Mouse (Mus musculus): Measurements from ENCODE around the gene Ndfip2. TPM values are rescaled to one million over a fixed set of nuclear protein-coding genes. Genes with fewer than 3 reads are reported as not detected.

The Ndfip2 gene
- polyA plus RNA-seq (2015; fragmentation: Nextera tagmentation; extraction: Ambion mirVana), result 65.2 and 68.1 TPM in 2 replicates

DNA sequence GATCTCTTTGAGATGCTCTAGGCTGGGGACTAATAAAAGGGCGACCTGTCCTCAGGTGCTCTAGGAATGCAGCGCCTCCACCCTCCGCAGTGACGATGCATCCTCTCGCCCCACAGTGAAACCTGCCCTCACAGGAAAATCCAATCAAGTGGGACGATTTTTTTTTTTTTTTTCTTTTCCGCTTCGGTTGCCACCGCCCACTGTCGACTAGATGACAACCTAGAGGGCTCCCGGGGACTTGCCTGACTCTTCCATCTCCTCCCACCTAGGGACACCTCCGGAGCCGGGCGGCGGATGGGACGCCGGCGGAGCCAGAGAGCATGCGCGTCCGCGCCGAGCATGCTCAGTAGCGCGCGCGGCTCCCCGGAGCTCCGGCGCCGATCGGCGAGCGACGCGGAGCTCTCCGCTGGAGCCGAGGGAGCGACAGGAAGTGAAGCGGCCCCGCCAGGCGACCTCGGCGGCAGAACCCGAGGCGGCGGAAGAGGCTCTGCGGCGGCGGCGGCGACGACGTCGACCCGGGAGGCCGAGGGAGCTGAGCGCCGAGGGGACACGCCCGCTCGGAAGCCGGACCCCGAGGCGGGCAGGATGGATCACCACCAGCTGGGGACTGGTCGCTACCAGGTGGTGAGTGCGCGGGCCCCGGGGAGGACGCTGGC lies at the start of gene Ndfip2:
Ndfip2 (plus strand) TSS at position 195 of the 656 bp plus-strand sequence.
- WGBS, result under 1% methylated on average over 68 of the region's 70 CpGs
- Histone ChIP-seq H3K27ac (peak within 1 kb of the TSS; percentile 91), H3K27me3 (no peaks in the 10 kb centered on the region), H3K4me2 (peak within 1 kb of the TSS; percentile 73), H3K4me1 (peaks cover 11% of the 10 kb centered on the region), H3K9ac (peak within 1 kb of the TSS; percentile 87), H3K9me3 (replicated peaks) (no peaks in the 10 kb centered on the region), H3K4me3 (replicated peaks) (peak within 1 kb of the TSS; percentile 90), H3K36me3 (no peaks in the 10 kb centered on the region)
- ATAC-seq (replicated peaks; ENCODE audit: low FRiP score), result peak; percentile 98

DNA sequence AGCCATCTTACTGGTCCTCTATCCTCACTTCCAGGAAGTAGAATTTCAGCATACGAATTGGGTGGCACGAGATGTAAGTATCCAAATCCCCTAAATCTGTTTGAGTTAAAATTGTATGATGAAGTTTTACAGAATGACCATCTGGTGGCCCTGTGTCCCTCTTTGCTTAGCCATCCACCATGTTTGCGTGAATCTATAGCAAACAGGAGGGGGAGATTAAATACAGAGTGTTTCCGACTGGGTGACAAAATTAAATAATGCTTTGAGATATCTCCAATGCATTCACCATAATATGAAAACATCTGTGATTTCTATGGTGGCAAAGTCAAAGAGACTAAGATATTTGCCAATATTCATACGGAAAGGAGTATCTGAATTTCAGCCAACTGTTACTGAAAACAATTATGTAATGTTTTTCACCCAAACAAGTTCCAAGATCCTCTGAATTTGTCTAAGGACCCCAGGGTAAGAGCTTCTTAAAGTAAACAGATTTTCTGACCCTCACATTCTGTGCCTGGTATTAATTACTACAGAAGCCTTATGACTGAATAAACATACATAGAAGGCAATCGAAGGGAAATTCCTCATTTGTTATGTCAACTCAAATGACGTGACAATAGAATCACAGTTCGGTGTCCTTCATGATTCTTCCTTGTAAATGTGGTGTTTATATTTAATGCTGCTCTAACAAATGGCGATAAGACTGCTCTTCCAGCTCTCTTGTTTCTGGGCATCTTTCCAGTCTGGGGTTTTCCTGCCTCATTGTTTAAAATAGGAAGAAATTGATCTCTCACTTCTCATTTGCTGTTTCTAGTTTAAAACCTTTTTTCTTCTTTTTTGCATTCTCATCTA lies 38.6 kb upstream of the Ndfip2 start:
- Histone ChIP-seq H3K27ac (no peak overlapping the region), H3K9ac (no peak overlapping the region), H3K9me3 (replicated peaks) (no peaks in the 10 kb centered on the region), H3K4me2 (no peak overlapping the region), H3K27me3 (no peaks in the 10 kb centered on the region), H3K4me3 (replicated peaks) (no peak overlapping the region), H3K36me3 (no peaks in the 10 kb centered on the region), H3K4me1 (no peaks in the 10 kb centered on the region)
- ATAC-seq (replicated peaks; ENCODE audit: low FRiP score), result no peak
- 66% methylated on average over 9 of the region's 9 CpGs for WGBS

DNA sequence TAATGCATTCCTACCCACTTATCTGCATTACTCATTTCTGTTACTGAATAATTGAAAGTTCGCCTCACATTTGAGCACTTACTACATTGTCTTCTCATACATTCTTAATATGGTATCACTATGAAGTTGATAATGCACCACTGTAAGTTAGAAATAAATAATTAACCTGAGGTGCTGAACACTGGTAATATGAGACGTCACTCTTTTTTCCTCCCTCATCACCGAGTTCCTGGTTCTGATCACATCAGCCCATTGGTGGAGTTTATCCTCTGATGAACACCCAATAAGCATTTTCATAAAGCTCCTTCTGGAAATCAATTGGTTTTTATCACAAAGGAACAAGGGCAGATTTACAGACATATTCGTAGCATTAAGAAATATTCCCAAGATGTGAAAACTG lies 36.1 kb upstream of the Ndfip2 start:
- H3K4me3 ChIP-seq (replicated peaks), result no peak overlapping the region
- no peak overlapping the region for H3K27ac ChIP-seq
- H3K4me1 ChIP-seq, result no peaks in the 10 kb centered on the region
- H3K36me3 ChIP-seq, result no peaks in the 10 kb centered on the region
- H3K9ac ChIP-seq, result no peak overlapping the region
- no peaks in the 10 kb centered on the region for H3K27me3 ChIP-seq
- WGBS, result 70% methylated on average over 4 of the region's 4 CpGs
- ATAC-seq (replicated peaks; ENCODE audit: low FRiP score), result no peak
- no peaks in the 10 kb centered on the region for H3K9me3 ChIP-seq (replicated peaks)
- no peak overlapping the region for H3K4me2 ChIP-seq

DNA sequence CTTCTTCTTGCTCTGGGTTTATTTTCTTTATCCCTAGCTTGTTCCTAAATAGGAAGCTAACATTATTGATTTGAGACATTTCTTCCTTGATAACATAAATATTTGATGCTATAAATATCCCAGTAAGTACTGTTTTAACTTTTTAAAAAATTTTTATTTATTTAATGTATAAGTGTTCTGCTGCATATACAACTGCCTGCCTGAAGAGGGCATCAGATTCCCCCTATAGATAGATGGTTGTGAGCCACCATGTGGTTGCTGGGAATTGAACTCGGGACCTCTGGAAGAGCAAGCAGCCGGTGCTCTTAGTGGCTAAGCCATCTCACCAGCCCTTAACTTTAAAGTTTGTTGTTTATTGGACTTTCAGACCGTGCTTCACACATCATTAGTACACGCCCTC lies 32.6 kb upstream of the Ndfip2 start:
- no peak overlapping the region for H3K27ac ChIP-seq
- no peak overlapping the region for H3K4me2 ChIP-seq
- no peaks in the 10 kb centered on the region for H3K9me3 ChIP-seq (replicated peaks)
- H3K9ac ChIP-seq, result no peak overlapping the region
- WGBS, result 87% methylated on average over 4 of the region's 4 CpGs
- H3K4me1 ChIP-seq, result no peaks in the 10 kb centered on the region
- H3K4me3 ChIP-seq (replicated peaks), result no peak overlapping the region
- H3K27me3 ChIP-seq, result no peaks in the 10 kb centered on the region
- no peaks in the 10 kb centered on the region for H3K36me3 ChIP-seq
- no peak for ATAC-seq (replicated peaks; ENCODE audit: low FRiP score)

DNA sequence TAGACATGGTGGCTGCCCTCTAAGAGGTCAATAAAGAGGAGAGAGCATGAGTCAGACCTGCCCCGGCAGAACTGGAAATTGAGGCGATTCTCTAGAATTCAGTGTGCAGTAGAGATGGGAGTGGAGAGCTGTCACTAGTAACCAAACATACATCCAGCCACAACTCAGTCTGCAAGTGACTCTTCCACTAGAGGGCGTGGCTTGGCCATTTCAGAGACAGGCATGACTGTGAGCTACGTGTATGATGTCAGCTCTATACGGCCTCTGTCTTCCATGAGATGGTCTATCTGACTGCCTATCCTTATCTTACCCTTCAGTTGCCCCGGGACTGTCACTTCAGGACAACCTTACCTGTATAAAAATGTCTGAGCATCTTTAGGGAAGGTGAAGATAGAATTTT lies 26.0 kb upstream of the Ndfip2 start:
- no peak overlapping the region for H3K9ac ChIP-seq
- H3K4me3 ChIP-seq (replicated peaks), result no peak overlapping the region
- WGBS, result 44% methylated on average over 6 of the region's 6 CpGs
- no peaks in the 10 kb centered on the region for H3K27me3 ChIP-seq
- H3K9me3 ChIP-seq (replicated peaks), result no peaks in the 10 kb centered on the region
- no peak overlapping the region for H3K27ac ChIP-seq
- no peaks in the 10 kb centered on the region for H3K4me1 ChIP-seq
- ATAC-seq (replicated peaks; ENCODE audit: low FRiP score), result peak; percentile 54; the same call in 1 of the 2 replicates
- no peak overlapping the region for H3K4me2 ChIP-seq
- H3K36me3 ChIP-seq, result no peaks in the 10 kb centered on the region

DNA sequence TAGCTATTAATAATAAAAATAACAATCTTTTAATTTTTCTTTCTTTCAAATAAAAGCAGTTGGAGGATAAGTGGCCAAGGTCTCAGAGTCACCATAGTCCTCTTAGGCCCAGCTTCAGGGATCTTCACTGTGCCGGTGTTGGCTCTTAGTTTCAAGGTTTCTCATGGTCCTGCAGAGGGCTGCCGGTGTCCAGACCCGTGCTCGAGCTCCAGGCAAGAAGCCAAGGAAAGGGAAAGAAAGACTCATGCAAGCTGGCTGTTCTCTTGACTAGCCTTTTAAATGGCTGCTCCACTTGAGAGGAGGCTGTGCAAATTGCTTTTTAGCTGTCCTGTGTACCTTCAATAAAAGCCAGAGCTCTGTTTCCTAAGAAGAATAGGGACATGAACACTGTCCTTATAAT lies 21.8 kb upstream of the Ndfip2 start:
- Histone ChIP-seq H3K27ac (no peak overlapping the region), H3K27me3 (no peaks in the 10 kb centered on the region), H3K9me3 (replicated peaks) (no peaks in the 10 kb centered on the region), H3K4me3 (replicated peaks) (no peak overlapping the region), H3K4me2 (no peak overlapping the region), H3K4me1 (no peaks in the 10 kb centered on the region), H3K9ac (no peak overlapping the region), H3K36me3 (no peaks in the 10 kb centered on the region)
- 69% methylated on average over 4 of the region's 4 CpGs for WGBS
- no peak for ATAC-seq (replicated peaks; ENCODE audit: low FRiP score)

DNA sequence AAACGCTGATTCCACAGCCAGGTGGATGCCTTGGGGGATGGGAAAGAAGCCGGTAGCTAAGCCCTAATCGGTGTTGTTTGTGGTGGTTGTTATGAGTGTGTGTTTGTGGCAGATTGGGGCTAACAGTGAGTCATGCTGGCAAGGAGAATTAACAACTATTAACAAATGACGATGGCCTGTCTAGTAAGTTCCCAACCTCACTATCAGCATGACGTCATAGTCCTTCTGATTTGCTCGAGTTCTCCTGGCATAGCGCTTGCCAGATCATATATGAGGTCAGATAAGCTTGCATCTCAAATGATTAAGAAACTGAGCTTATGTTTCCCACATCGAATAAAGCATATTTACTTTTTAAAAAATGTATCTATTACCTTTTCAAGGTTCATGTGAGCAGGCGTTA lies 20.6 kb upstream of the Ndfip2 start:
- H3K36me3 ChIP-seq, result no peaks in the 10 kb centered on the region
- H3K9me3 ChIP-seq (replicated peaks), result no peaks in the 10 kb centered on the region
- H3K4me3 ChIP-seq (replicated peaks), result no peak overlapping the region
- no peaks in the 10 kb centered on the region for H3K4me1 ChIP-seq
- no peak overlapping the region for H3K27ac ChIP-seq
- ATAC-seq (replicated peaks; ENCODE audit: low FRiP score), result no peak
- no peaks in the 10 kb centered on the region for H3K27me3 ChIP-seq
- no peak overlapping the region for H3K9ac ChIP-seq
- WGBS, result 58% methylated on average over 9 of the region's 9 CpGs
- H3K4me2 ChIP-seq, result no peak overlapping the region

DNA sequence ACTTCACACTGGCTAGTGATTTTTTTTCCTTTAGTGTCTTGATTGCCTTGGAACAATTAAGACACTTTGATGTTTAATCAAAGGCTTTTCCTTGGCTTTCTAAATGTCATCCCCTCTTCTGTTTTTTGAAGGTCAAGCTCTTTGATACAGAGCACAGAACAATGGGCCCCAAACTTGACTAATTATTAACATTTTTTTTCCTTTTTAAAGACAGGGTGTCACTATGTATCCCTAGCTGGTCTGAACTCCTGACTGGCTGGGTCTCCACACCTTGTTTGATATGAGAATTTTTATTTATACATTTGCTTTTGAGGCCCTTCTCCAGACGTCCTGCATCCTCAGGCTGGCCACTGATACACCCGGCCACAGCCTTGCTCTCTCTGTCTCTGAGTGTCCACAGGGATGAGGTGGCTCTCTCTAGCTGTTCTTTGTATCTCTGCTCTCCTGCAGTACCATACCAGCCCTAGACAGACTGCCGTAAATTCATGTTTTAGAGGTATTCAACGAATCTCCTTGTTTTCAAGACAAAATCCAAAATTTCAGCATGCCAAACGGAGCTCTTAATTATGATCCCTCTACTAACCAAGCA lies 19.8 kb upstream of the Ndfip2 start:
- H3K27ac ChIP-seq, result no peak overlapping the region
- H3K9me3 ChIP-seq (replicated peaks), result no peaks in the 10 kb centered on the region
- H3K9ac ChIP-seq, result no peak overlapping the region
- no peak overlapping the region for H3K4me3 ChIP-seq (replicated peaks)
- no peak overlapping the region for H3K4me2 ChIP-seq
- no peaks in the 10 kb centered on the region for H3K27me3 ChIP-seq
- H3K36me3 ChIP-seq, result no peaks in the 10 kb centered on the region
- ATAC-seq (replicated peaks; ENCODE audit: low FRiP score), result 0 out of 2 replicates have a peak, but pooled peaks have one; percentile 29
- WGBS, result 43% methylated on average over 5 of the region's 5 CpGs
- no peaks in the 10 kb centered on the region for H3K4me1 ChIP-seq

DNA sequence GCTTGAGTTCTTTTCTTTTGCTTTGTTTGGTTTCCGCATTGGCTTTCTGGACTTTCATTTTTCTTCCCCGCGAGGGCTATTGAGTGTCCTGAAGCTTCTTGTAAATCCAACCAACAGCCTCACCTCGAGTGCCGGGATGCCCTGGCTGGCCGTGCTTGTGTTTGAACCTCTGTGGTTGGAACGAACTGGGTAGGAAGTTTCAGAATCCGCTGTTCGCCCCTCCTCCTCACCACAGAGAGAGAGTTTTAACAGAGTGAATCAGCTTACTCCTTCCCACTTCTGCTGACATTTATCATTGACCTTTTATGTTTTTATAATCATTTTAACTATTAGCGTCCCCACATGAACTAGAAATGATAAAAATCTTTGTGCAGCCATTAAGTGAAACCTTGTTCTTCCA lies 18.3 kb upstream of the Ndfip2 start:
- H3K4me1 ChIP-seq, result no peaks in the 10 kb centered on the region
- H3K27ac ChIP-seq, result no peak overlapping the region
- 78% methylated on average over 10 of the region's 10 CpGs for WGBS
- no peak overlapping the region for H3K4me2 ChIP-seq
- no peak for ATAC-seq (replicated peaks; ENCODE audit: low FRiP score)
- no peaks in the 10 kb centered on the region for H3K36me3 ChIP-seq
- no peaks in the 10 kb centered on the region for H3K27me3 ChIP-seq
- no peaks in the 10 kb centered on the region for H3K9me3 ChIP-seq (replicated peaks)
- H3K9ac ChIP-seq, result no peak overlapping the region
- no peak overlapping the region for H3K4me3 ChIP-seq (replicated peaks)

DNA sequence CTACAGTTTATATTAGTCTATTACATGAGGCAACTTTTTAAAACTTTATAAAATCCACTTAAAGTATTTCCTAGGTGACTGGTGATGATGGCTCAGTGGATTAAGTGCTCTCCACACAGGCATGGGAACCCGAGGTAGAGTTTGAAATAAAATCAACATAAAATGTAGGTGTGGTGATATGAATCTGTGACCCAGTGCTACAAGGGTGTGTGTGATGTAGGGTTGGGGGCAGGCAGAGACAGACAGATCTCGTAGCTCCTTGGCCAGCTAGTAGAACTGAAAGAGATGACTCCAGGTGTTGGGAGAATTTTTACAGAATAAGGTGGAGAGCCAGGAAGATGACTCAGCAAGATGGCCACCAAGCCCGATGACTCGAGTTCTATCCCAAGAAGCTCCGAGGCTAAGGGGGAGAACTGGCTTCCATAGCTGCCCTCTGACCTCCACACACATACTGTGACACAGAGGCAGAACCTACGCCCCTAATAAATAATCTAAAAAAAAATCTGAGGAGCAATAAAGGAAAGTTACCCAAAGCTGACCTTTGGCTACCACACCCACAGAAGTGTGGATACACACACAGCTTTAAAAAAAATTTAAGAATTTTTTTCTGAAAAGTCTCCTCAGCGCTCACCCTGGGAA lies 14.4 kb upstream of the Ndfip2 start:
- no peak for ATAC-seq (replicated peaks; ENCODE audit: low FRiP score)
- WGBS, result 80% methylated on average over 7 of the region's 7 CpGs
- Histone ChIP-seq H3K27me3 (no peaks in the 10 kb centered on the region), H3K4me2 (no peak overlapping the region), H3K36me3 (no peaks in the 10 kb centered on the region), H3K4me3 (replicated peaks) (no peak overlapping the region), H3K9ac (no peak overlapping the region), H3K4me1 (no peaks in the 10 kb centered on the region), H3K9me3 (replicated peaks) (no peaks in the 10 kb centered on the region), H3K27ac (no peak overlapping the region)

DNA sequence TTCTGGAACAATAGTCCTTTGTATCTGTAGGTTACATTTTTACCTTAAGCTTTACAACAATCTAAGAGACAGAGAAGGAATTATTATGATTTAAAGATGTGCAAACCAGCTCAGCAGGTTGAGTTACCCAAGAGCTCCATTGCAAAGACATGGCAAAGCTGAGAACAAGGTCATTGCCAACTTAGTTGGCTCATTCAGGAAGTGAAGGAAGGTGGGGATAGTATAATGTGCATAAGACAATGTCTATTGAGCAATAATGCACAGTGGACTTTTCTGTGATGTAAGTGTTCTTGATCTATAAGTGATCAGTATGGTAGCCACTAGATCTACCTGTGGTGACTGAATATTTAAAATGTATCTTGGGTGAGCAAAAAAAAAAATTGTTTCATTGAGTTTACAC lies 7.3 kb upstream of the Ndfip2 start:
- Histone ChIP-seq H3K36me3 (no peaks in the 10 kb centered on the region), H3K4me2 (no peak overlapping the region), H3K9me3 (replicated peaks) (no peaks in the 10 kb centered on the region), H3K27ac (no peak overlapping the region), H3K4me1 (peaks cover 6% of the 10 kb centered on the region; the same call in 1 of the 2 replicates), H3K4me3 (replicated peaks) (no peak overlapping the region), H3K9ac (no peak overlapping the region), H3K27me3 (no peaks in the 10 kb centered on the region)
- no peak for ATAC-seq (replicated peaks; ENCODE audit: low FRiP score)

DNA sequence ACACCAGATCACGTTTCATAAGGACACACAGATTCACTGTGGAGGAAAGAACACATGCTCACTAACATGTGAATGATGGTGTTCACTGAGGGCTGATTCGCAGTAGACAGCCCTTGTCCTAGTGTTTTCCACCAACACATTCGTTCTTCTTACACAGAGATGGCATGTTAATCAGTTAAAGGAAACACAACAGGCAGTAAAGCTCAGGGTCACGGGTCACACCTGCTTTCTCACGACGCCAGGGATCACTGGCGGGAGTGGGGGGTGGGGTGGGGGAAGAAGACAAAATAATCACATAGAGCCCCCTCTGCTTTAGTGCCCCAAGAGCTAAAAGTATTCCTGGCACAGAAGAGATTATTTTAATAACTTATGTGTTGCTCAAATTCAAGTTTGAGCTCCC lies 5.1 kb upstream of the Ndfip2 start:
- Histone ChIP-seq H3K4me2 (no peak overlapping the region), H3K36me3 (no peaks in the 10 kb centered on the region), H3K9ac (no peak overlapping the region), H3K27ac (no peak overlapping the region), H3K9me3 (replicated peaks) (no peaks in the 10 kb centered on the region), H3K4me1 (peaks cover 10% of the 10 kb centered on the region; the same call in 1 of the 2 replicates), H3K4me3 (replicated peaks) (no peak overlapping the region), H3K27me3 (no peaks in the 10 kb centered on the region)
- no peak for ATAC-seq (replicated peaks; ENCODE audit: low FRiP score)
- WGBS, result 20% methylated on average over 7 of the region's 7 CpGs

All from kidney, embryonic 15.5 days (tissue).